Mouse (Mus musculus) midbrain, embryonic 11.5 days (tissue): ENCODE data around the gene Usp53. TPM values are rescaled to one million over a fixed set of nuclear protein-coding genes. Genes with fewer than 3 reads are reported as not detected.

ENCODE experiments used
- microRNA-seq: library from miRNA; unstranded; fragments of <30 nt; microRNA quantifications from one replicate; pipeline ENCODE4, GENCODE M21; 2017
- polyA plus RNA-seq: library from polyadenylated mRNA; unstranded; fragments of >200 nt; fragmentation: Nextera tagmentation; extraction: Ambion mirVana; gene quantifications from 2 replicates; pipeline ENCODE4 v1.2.1, GENCODE M21; 2014

Gene Usp53
- polyA plus RNA-seq, 1 experiment from 2014 or later = 3.7 TPM

Small RNAs within 50 kb of the gene (microRNA-seq; reads per million reads assigned to microRNA genes)
- gene Gm22066 = not detected

Other genes with a start within 250 kb of the Usp53 start
- not detected in 2 replicates for gene Fabp2, start 89.4 kb downstream of the Usp53 start, polyA plus RNA-seq
- not detected in 2 replicates for gene Gm10959, start 65.2 kb downstream of the Usp53 start, polyA plus RNA-seq
- 95.8 and 97.9 TPM in 2 replicates for gene 1810037I17Rik, start 60.3 kb downstream of the Usp53 start, polyA plus RNA-seq
- not detected in 2 replicates for gene Myoz2, start 50.5 kb upstream of the Usp53 start, polyA plus RNA-seq